Mouse (Mus musculus) lung, postnatal 0 days (tissue): ENCODE results near the gene Sdccag8. TPM values are rescaled to one million over a fixed set of nuclear protein-coding genes. Genes with fewer than 3 reads are reported as not detected.

Experiments used
- ATAC-seq: fragments of 200-750 bp; cut with Nextera tagmentation; 2 replicates; pipeline ENCODE4 v1.8.0; 2017; ENCODE audit warnings: moderate library complexity
- DNase-seq: peaks from one replicate; pipeline ENCODE4 v3.0.0-alpha.2; 2016; ENCODE audit warnings: low spot score
- H3K27ac ChIP-seq: fragments of 300-500 bp; sonication (generic); 2 replicates; pipeline ENCODE4 v1.5.1; 2014; ENCODE audit warnings: antibody characterized with exemption, mild to moderate bottlenecking, low read length, mixed read lengths
- H3K27me3 ChIP-seq: fragments of 300-500 bp; sonication (generic); replicated peaks from 2 replicates; pipeline ENCODE4 v1.6.1; 2014; ENCODE audit warnings: low read length, mixed read lengths; ENCODE audit not compliant: insufficient read depth
- H3K36me3 ChIP-seq: fragments of 300-500 bp; sonication (generic); 2 replicates; pipeline ENCODE4 v1.6.1; 2014; ENCODE audit warnings: low read length, mixed read lengths; ENCODE audit not compliant: insufficient read depth
- H3K4me1 ChIP-seq: fragments of 300-500 bp; sonication (generic); 2 replicates; pipeline ENCODE4 v1.6.1; 2014; ENCODE audit warnings: antibody characterized with exemption, low read depth, low read length, mixed read lengths; ENCODE audit not compliant: insufficient read depth
- H3K4me2 ChIP-seq: fragments of 300-500 bp; sonication (generic); replicated peaks from 2 replicates; pipeline ENCODE4 v1.6.1; 2014; ENCODE audit warnings: low read depth, mild to moderate bottlenecking, low read length, moderate library complexity, mixed read lengths
- H3K4me3 ChIP-seq: fragments of 300-500 bp; sonication (generic); 2 replicates; pipeline ENCODE4 v1.5.1; 2014; ENCODE audit warnings: low read depth, low read length
- H3K9ac ChIP-seq: fragments of 300-500 bp; sonication (generic); replicated peaks from 2 replicates; pipeline ENCODE4 v1.6.1; 2014; ENCODE audit warnings: low read depth, mild to moderate bottlenecking
- H3K9me3 ChIP-seq: fragments of 300-500 bp; sonication (generic); 2 replicates; pipeline ENCODE4 v1.6.1; 2016; ENCODE audit warnings: low read length, mixed read lengths
- CTCF ChIP-seq: IDR thresholded peaks from 2 replicates; pipeline ENCODE4 v1.5.1; 2016; ENCODE audit warnings: antibody characterized with exemption, mild to moderate bottlenecking
- EP300 ChIP-seq: IDR thresholded peaks from 2 replicates; pipeline ENCODE4 v1.6.1; 2016; ENCODE audit warnings: antibody characterized with exemption, mild to moderate bottlenecking, control low read depth
- WGBS: fragments of 180-500 bp; shearing (Covaris S2); extraction: QIAGEN DNeasy Blood & Tissue Kit; methylation state at CpG from one replicate; pipeline ENCODE4 v1.1.7; 2014; 5-methylcytosine and 5-hydroxymethylcytosine counted together
- polyA plus RNA-seq: library from polyadenylated mRNA; unstranded; fragments of >200 nt; fragmentation: Nextera tagmentation; extraction: Ambion mirVana; gene quantifications from 2 replicates; pipeline ENCODE4 v1.2.1, GENCODE M21; 2015

The Sdccag8 gene
- polyA plus RNA-seq, 1 experiment from 2014 or later, result 14.5 TPM

GRCm38 (mm10) chr1:177016729-177017128 lies 202.3 kb downstream of the Sdccag8 start:
- Histone ChIP-seq H3K4me3 (no peak overlapping the region), H3K27me3 (no peaks in the 10 kb centered on the region), H3K36me3 (no peaks in the 10 kb centered on the region), H3K4me1 (peaks cover 8% of the 10 kb centered on the region; the same call in 1 of the 2 replicates), H3K27ac (no peak overlapping the region), H3K9me3 (no peaks in the 10 kb centered on the region), H3K4me2 (no peak overlapping the region), H3K9ac (no peak overlapping the region)
- WGBS, result 83% methylated on average over 2 of the region's 2 CpGs
- DNase-seq (no peak), ATAC-seq (no peak)
- TF ChIP-seq EP300, result no peak
- no peak for TF ChIP-seq CTCF

GRCm38 (mm10) chr1:177018750-177019149 lies 204.3 kb downstream of the Sdccag8 start:
- H3K9ac ChIP-seq, result no peak overlapping the region
- no peak overlapping the region for H3K4me3 ChIP-seq
- H3K4me2 ChIP-seq, result no peak overlapping the region
- no peak for DNase-seq
- H3K9me3 ChIP-seq, result no peaks in the 10 kb centered on the region
- no peaks in the 10 kb centered on the region for H3K36me3 ChIP-seq
- H3K4me1 ChIP-seq, result peaks cover 8% of the 10 kb centered on the region; the same call in 1 of the 2 replicates
- TF ChIP-seq EP300, result no peak
- TF ChIP-seq CTCF, result no peak
- no peak overlapping the region for H3K27ac ChIP-seq
- no peaks in the 10 kb centered on the region for H3K27me3 ChIP-seq
- no peak for ATAC-seq
- 83% methylated on average over 1 of the region's 1 CpGs for WGBS

- 94% methylated on average over 5 of the region's 5 CpGs for WGBS
- DNase-seq (no peak), ATAC-seq (no peak)
- Histone ChIP-seq H3K4me3 (no peak overlapping the region), H3K9me3 (no peaks in the 10 kb centered on the region), H3K27ac (no peak overlapping the region), H3K36me3 (no peaks in the 10 kb centered on the region), H3K9ac (no peak overlapping the region), H3K4me1 (peaks cover 2% of the 10 kb centered on the region; the same call in 1 of the 2 replicates), H3K27me3 (no peaks in the 10 kb centered on the region), H3K4me2 (no peak overlapping the region)
- no peak for TF ChIP-seq CTCF
These were observed 205.2 kb downstream of the Sdccag8 start for GRCm38 (mm10) chr1:177019668-177020067.

- no peak overlapping the region for H3K4me2 ChIP-seq
- no peak for DNase-seq
- no peak for ATAC-seq
- no peak overlapping the region for H3K9ac ChIP-seq
- WGBS, result 64% methylated on average over 3 of the region's 3 CpGs
- no peak overlapping the region for H3K4me3 ChIP-seq
- no peaks in the 10 kb centered on the region for H3K27me3 ChIP-seq
- H3K4me1 ChIP-seq, result no peaks in the 10 kb centered on the region
- H3K36me3 ChIP-seq, result no peaks in the 10 kb centered on the region
- H3K27ac ChIP-seq, result no peak overlapping the region
- no peak for TF ChIP-seq EP300
- no peak for TF ChIP-seq CTCF
- no peaks in the 10 kb centered on the region for H3K9me3 ChIP-seq
These were observed 208.3 kb downstream of the Sdccag8 start for GRCm38 (mm10) chr1:177022751-177023150.

GRCm38 (mm10) chr1:177027706-177028105 lies 213.2 kb downstream of the Sdccag8 start:
- Histone ChIP-seq H3K9me3 (no peaks in the 10 kb centered on the region), H3K4me3 (no peak overlapping the region), H3K27ac (no peak overlapping the region), H3K4me2 (no peak overlapping the region), H3K27me3 (no peaks in the 10 kb centered on the region), H3K9ac (no peak overlapping the region), H3K36me3 (no peaks in the 10 kb centered on the region), H3K4me1 (no peaks in the 10 kb centered on the region)
- no peak for DNase-seq
- ATAC-seq, result no peak
- WGBS, result 77% methylated on average over 3 of the region's 3 CpGs
- TF ChIP-seq EP300 (no peak), CTCF (no peak)

GRCm38 (mm10) chr1:177029032-177029431 lies 214.6 kb downstream of the Sdccag8 start:
- Histone ChIP-seq H3K4me1 (no peaks in the 10 kb centered on the region), H3K27me3 (no peaks in the 10 kb centered on the region), H3K4me3 (no peak overlapping the region), H3K9ac (no peak overlapping the region), H3K9me3 (no peaks in the 10 kb centered on the region), H3K36me3 (no peaks in the 10 kb centered on the region), H3K4me2 (no peak overlapping the region), H3K27ac (no peak overlapping the region)
- ATAC-seq, result no peak
- WGBS, result 64% methylated on average over 2 of the region's 2 CpGs
- no peak for DNase-seq
- no peak for TF ChIP-seq CTCF
- TF ChIP-seq EP300, result no peak

- H3K4me2 ChIP-seq, result no peak overlapping the region
- ATAC-seq, result no peak
- no peak for TF ChIP-seq CTCF
- TF ChIP-seq EP300, result no peak
These were observed 216.2 kb downstream of the Sdccag8 start for GRCm38 (mm10) chr1:177030669-177031068.

More at GRCm38 (mm10) chr1:177030669-177031068, 216.2 kb downstream of the Sdccag8 start:
- 88% methylated on average over 3 of the region's 3 CpGs for WGBS
- no peak overlapping the region for H3K27ac ChIP-seq
- no peak overlapping the region for H3K4me3 ChIP-seq
- H3K27me3 ChIP-seq, result no peaks in the 10 kb centered on the region
- H3K36me3 ChIP-seq, result no peaks in the 10 kb centered on the region
- no peaks in the 10 kb centered on the region for H3K4me1 ChIP-seq
- H3K9me3 ChIP-seq, result no peaks in the 10 kb centered on the region
- H3K9ac ChIP-seq, result no peak overlapping the region
- DNase-seq, result no peak
